Mouse (Mus musculus) regulatory T cell (primary cell): Measurements from ENCODE around the gene Ptgir.

Experiments
- in situ Hi-C: fragments of 300-600 bp; cut with MboI, MseI; formaldehyde crosslinking; loops from one replicate; pipeline ENCODE4 v1.15.1; 2025; ENCODE audit warnings: high pct_unique_total_duplicates

The Ptgir gene

DNA sequence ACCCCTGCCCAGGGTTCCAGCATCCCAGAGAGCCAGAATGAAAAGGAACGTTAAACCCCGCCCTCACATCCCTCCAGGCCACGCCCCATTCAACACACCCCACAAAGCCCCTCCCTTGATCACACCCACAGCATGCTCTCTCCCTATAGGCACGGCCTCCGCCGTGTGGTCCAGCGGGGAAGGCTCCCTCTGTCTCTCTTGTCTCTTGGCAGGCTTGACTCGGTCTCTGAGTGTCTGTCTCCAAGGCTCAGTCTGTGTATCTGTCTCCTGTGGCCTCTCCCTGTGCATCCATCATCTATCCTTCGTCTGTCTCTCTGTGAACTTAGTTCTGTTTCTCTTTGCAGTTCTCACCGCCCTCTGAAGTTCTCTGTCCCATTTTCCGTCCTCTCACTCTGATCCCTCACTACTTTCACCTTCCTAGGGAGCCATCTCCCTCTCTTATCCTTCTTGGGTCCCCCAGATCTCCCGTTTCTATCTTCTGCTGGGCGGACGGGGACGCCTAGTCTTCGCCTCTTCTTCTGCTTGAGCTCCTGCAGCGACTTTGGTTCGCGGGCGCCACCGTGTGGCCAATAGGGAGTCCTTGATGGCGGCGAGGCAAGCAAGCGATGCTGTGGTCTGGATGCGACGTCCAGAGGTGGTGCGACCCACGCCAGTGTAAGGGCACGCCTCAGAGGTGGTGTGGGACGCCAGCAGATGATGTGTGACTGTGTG, 14.5 kb upstream of the Ptgir start, which contains the start of gene Gng8:
Gng8 (plus strand) TSS at position 146 of the 711 bp plus-strand sequence.
- in situ Hi-C loops: no loop called here

DNA sequence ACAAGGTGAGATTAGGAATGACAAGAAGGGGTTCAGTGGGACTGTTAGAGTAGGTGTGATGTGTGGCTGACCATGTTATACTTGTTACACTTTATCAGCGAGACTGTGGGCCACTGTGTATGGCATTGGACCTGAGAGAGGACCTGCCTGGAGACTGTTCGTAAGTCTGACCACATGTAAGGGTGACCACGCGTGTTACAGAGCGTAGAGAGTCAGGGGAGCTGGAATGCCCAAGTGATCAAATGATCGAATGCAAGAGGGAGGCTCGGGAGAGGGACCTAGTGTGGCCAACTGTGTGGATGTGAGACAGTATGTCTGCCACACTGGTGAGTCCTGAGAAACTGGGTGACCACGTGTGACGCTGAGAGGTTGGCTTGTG, 13.9 kb upstream of the Ptgir start:
- in situ Hi-C loops: no loop called here

GRCm38 (mm10) chr7:16893612-16894011, 12.7 kb upstream of the Ptgir start:
- in situ Hi-C loops: no loop called here

DNA sequence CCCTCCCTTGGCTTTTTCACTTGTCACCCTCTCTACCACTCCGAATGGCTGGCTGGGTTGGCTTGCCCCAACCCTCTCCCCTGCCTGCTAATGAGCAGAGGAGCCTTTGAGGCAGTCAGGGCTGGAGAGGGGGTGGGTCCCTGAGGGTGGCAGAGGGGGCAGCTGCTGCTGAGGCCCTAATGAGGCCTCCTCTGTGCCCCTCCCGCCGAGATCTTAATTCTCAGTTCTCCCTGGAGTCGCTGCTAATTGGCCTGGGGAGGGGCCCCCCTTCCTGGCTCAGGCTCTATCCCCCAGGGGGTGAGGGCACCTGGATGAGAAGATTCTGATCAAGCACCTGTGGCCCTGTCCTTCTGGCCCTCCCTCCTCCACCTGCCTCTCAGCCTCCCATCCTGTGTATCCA, 12.0 kb upstream of the Ptgir start:
- in situ Hi-C loops: no loop called here

GRCm38 (mm10) chr7:16895000-16895399, 11.3 kb upstream of the Ptgir start:
- in situ Hi-C loops: no loop called here

DNA sequence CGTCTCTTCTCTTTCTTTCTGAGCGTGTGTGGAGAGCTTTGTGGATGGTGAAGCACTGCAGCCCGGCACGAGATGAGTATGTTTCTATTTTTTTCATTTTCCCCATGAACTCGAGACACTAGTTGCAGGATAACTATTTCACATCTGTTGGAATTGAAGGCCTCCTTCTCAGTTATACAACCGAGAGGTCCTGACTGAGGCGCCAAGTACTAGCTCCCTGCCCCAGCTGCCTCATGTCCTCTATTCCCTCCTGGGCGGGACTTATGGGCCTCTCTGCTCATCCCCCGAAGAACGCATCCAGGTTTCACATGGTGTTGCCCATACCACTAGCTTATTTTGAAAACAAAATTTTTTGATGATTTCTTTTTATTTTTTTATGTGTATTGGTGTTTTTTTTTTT, 10.8 kb upstream of the Ptgir start:
- in situ Hi-C loops: no loop called here

- in situ Hi-C loops: no loop called here
Observed at GRCm38 (mm10) chr7:16900526-16900925, 5.8 kb upstream of the Ptgir start.

DNA sequence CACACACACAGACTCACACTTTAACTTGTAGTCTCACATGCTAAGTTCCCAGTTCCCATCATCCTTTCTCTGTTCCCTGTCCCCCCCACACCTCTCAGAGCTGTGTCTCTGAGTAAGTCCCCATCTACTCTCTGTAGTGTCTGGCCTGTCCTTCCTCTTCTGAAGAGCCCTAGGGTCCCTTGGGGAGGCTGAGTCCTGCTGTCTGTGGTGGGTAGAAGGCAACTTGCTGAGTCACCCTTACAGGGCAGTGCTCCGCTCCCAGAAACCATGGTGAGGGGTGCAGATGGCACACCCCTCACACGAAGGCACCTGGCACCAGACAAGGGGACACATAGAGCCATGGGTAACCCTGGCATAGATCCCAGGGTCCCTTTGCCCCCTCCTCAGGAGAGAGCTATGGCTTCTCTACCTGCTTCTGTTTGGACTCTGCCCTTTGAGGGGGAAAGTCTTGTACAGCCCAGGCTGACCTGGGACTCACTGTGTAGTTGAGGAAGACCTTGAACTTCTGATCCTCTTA, 2.8 kb upstream of the Ptgir start:
- in situ Hi-C loops: no loop called here

DNA sequence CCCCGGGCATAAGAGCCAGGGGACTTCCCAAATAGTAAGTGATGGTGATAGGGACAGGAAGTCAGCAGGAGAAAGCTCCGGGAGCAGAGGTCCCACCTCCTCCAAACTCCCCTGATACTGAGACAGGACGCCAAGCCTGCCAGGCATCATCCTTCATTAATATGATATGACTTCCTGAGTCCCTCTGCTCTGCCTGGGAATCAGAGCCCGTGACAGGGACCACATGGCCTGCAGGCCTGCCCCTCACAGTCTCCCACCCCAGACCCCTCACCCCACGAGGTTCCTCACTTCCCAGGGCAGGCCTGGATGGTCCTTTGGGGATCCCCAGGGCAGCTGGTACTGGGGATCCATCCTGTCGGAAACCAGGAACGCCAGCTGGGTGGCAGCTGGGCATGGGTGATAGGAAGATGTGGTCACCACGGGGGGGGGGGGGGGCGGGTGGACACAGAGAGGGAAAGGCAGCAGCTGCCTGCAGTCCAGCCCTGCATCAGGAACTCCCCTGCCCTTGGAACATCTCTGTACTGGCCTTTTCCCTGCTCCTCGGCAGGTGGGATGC, 2.1 kb upstream of the Ptgir start:
- in situ Hi-C loops: no loop called here

- in situ Hi-C loops: no loop called here
Observed at GRCm38 (mm10) chr7:16905491-16906021, 734 bp upstream of the Ptgir start.

DNA sequence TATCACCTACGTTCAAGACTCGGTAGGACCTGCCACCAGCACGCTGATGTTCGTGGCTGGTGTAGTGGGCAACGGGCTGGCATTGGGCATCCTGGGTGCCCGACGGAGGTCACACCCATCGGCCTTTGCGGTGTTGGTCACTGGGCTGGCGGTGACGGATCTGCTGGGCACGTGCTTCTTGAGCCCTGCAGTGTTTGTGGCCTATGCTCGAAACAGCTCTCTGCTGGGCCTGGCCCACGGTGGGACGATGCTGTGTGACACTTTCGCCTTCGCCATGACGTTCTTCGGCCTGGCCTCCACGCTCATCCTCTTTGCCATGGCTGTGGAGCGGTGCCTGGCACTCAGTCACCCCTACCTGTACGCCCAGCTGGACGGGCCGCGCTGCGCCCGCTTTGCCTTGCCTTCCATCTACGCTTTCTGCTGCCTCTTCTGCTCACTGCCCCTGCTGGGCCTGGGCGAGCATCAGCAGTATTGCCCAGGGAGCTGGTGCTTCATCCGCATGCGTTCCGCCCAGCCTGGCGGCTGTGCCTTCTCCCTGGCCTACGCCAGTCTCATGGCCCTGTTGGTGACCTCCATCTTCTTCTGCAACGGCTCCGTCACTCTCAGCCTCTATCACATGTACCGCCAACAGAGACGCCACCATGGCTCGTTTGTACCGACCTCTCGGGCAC, 734 bp downstream of the Ptgir start:
- in situ Hi-C loops: no loop called here

DNA sequence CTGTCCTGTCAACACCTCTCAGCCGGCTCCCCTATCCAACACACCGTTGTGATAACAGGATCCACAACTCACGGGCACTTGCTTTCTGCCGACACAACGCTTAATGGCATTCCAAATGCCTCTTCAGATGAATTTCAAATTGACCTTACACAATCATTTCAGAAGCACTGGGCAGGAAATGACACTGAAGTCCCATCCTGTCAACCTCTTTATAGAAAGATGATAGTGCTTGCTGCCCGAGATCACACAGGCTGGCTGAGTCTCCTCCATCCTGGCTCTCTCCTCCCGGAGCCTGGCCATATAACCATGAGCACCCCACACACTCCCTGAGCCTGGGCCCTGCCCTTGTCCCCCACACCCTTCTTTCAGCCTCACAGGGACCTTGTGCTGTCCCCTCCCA, 1.6 kb downstream of the Ptgir start:
- in situ Hi-C loops: no loop called here

- in situ Hi-C loops: no loop called here
Observed at GRCm38 (mm10) chr7:16908367-16908766, 2.1 kb downstream of the Ptgir start.

GRCm38 (mm10) chr7:16908859-16909258, 2.6 kb downstream of the Ptgir start:
- in situ Hi-C loops: no loop called here

- in situ Hi-C loops: no loop called here
Observed at GRCm38 (mm10) chr7:16909909-16910308, 3.6 kb downstream of the Ptgir start.

- in situ Hi-C loops: no loop called here
Observed at GRCm38 (mm10) chr7:16911904-16912303, 5.6 kb downstream of the Ptgir start.

DNA sequence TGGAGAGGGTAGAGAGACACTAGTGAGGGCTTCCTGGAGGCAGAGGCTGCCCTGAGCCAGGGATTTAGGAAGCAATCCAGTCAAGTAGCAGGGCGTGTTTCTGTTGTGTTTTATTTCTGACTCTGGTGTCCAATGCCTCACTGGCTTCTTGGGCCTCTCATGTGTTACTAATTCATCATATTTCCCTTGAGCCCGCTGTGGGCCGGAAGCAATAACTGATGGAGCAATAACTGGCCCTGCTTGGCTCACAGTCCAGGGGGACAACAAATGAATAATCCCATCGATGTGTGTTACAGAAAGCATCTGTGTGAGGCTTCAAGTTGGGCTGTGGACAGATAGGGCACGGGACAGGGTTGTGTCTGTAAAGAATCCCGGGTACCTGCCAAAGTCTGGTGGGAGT, 6.1 kb downstream of the Ptgir start:
- in situ Hi-C loops: no loop called here

DNA sequence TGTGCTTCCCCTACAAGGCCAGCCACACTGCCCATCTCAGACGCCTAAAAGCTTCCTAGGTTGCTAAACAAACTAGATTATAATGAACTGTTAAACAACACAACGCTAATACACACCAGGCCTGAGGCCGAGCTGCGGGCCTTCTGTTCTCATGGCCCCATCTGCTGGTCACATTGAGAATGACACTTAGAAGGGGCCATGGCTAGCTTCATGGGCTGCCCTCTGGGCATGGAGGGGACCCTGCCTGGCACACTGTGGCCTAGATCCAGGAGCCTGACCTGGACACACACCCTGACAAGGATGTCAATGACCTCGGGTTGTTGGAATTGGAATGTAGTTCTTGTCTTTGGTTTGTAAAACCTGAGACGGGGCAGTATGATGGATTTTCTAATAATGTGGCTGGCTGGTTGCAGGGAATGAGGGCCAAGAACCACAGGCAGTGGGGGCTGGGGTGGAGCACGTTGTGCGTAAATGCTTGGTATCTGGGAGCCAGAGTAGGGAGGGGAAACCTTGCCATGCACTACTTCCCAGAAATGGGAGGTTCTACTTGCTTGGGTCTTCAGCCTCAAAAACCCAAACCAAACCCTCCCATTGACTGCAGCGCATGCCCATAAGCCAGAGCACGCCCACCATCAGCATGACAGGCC, 7.6 kb downstream of the Ptgir start:
- in situ Hi-C loops: no loop called here

DNA sequence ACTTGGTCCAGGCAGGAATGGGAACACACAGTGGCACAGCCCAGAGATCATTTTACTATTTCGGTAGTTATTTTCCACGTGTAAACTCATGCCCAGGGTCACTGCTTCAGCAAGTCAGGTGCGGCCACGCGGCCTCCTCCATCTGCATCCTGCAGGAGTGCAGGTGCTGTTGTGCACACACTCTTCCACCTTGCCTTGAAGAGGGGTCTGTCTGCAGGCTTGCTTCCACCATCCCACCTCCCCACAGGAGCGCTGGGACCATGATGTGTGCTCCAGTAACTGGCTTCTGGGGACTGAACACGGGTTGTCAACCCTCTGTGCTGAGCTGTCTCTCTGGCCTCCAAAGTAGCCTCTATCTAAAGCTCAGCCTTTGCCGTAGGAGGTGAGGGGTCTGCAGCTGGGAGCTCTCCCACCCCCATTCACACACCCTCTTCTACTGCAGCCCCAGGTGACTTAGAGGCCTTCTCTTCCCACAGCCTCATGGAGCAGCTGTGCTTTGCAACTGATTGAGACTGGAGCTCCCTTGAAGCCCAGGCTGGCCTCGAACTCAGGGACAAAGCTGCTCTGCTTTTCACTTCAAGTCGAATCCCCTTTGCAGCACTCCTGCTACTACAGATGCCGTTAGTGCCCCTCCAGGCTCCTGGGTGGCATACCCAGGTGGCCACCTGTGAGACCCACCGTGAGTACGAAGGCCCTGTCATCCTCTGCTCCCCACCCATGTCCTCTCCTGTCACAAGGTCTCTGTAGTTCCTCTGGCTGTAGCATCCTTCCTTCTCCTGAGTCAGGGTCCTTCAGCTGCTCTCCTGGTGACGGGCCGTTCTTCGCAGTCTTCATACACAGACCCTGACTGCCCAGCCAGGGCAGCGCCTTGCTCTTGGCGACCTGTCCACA, 8.4 kb downstream of the Ptgir start:
- in situ Hi-C loops: no loop called here

DNA sequence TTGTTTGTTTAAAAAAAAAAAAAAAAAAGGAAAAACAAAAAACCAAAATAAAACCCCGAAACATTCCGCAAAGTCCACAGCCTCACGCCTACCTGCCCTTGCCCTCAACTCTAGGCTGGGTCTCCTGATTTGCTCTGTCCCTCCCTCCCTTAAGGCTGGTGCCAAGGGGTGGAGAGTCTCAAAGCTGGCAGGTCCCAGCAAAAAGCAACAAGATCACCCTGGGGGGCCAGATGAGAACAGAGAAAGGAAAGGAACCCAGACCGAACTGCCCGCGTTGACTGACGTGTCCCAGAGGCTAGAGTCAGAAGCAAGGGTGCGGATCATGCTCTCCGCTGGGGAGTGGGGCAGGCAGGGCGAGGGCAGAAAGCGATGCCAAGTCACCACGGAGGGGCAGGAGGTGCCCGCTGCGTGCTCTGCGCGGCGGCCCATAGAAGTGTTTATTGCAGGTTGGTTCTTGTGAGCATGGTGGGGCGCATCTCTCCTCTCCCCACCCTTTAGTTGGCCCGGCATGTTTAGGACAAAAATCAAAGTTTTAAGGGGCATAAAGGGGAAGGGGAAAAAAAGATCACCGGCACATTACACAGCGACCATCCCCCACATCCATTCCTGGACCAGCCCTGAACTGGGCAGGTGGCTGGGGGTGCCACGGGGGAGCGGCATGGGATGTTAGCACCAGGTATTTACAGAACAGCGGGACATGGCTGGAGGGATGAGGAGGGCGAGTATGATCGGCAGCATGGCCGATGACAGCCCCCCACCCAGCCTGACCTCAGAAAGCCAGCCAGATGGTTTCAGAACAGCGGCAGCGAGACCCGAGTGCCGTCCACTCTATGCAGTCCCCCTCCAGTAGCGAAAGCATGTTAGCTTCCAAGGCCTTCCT, 9.4 kb downstream of the Ptgir start:
- in situ Hi-C loops: no loop called here
